Mouse (Mus musculus): ENCODE measurements at regions not wholly inside any gene's neighbourhood (a gene's known extent, or its start where the extent isn't known, plus 50 kb on each side); places are given as distances from the start of the nearest gene placed in this dataset.

DNA sequence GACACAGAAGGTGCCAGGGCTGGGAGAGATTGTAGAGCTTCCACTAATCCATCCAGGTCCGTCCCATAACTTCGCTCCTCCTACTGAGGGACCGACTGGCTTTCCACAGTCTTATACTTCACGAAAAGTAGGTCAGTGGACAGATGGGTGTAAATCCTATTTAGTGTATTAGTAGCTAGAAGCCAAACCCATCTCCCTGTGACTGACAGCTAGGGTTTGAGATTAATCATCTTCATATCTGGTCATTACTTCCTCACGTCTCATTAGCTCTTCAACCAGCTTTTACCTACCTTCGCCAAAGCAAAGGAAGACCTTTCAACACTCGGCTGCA, 60.4 kb upstream of the Scaf11 start:
- DNase-seq, result no peak

DNA sequence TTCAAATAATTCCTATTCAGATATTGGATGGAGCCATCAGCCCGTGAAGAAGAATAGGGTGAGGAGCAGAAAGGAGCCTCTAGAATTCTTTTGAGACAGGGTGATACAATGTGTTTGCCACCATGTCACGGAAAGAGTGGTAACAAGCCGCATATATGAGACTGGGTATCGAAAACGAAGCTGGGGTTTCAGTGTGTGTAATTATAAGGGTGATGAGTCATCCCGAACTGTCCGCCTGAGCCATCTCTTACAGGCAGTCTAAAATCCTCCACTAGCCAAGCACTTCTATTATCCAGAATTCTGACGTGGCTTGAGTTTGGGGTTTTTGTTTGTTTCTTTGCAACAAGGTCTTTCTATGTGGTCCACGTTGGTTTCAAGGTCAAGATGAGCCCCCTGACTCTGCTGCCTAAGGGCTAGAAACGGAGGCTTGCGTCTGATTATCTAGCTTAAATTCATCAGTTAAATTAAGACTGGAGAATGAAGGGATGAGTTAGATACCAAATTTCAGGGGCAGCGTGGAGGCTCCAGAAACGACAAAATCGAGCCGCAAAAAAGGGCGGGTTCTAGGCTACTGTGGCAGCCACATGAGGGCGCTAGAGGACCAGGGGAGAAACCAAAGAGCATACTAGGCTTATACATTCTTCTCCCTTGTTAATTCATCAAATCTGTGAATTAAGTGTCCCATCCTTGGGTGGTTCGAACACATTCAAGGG, 59.9 kb upstream of the Scaf11 start:
- peak; percentile 66 for DNase-seq

- no peak for DNase-seq
Measured at GRCm38 (mm10) chr15:96518156-96518555, 57.5 kb upstream of the Scaf11 start.

GRCm38 (mm10) chr15:96515620-96516019, 55.0 kb upstream of the Scaf11 start:
- DNase-seq, result no peak

GRCm38 (mm10) chr15:96512636-96513035, 52.0 kb upstream of the Scaf11 start:
- no peak for DNase-seq
